Mouse (Mus musculus) megakaryocyte, embryonic 14.5 days (primary cell): ENCODE results near the gene Taf3.

Experiments used
- FLI1 ChIP-seq: IDR thresholded peaks from 2 replicates; pipeline ENCODE4 v1.6.1; 2012; ENCODE audit warnings: low read length, inconsistent platforms, mixed read lengths
- GATA1 ChIP-seq: IDR thresholded peaks from 3 replicates; pipeline ENCODE4 v1.6.1; 2012; ENCODE audit warnings: mixed read lengths, low read length, inconsistent platforms, borderline replicate concordance

DNA sequence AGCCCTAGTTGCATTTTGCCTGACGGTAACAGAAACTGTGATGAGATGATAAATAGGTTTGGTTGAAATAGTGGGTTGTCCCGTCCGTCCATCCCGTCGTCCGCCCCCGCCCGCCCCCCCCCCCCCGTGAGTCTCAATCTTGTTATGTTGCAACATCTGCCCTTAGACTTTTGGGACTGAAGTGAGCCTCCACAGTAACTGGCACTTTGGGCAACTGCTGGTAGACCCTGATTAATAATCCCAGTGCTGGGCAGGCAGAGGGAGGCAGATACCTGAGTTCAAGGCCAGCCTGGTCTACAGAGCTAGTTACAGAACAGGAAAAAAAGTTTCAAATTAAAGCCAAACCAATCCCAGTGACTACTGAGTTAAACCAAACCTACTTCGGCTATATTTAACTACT, 1.1 kb upstream of the Taf3 start:
- TF ChIP-seq GATA1, result no peak
- no peak for TF ChIP-seq FLI1
